Mouse (Mus musculus): ENCODE data around the gene Edn1.

The Edn1 gene

DNA sequence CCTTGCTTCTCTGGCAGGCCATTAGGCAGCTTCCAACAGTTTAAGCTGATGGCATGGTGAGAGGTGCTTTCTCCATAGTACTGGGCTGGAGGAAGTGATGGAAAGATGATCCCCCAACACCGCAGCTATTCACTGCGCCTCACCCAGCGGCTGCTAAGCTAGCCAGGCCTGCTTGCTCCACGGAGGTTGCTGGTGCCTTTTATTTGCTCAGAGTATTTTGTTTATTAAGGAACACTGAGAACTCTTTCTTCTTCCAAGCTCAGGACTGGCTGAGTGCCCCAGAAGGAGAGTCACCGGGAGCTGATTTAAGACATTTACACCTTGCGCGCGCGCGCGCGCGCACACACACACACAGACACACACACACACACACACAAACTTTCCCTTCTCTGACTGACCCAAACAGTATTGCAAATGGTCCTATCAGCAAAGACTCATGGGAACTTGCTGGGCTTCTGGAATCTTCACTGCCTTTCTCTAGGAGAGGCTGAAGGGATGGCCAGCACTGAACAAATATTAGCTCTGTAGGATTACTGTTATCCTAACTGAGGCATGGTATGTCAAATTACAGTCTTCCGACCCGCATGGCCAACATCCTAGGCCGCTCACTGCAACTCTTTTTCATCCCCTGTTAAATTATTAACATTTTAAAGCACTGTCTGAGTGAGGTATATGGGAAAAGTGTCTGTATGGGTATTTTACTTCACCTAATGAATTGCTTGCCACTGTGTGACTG is 7.3 kb downstream of the Edn1 start:
- in situ Hi-C loops (cut with MboI; ENCODE audit: low pct_unique_long_range_greater_than_20kb in 1 of 2, low sequenced_read_pairs in 2 of 2, unreplicated experiment in 1 of 2): no loop called here

DNA sequence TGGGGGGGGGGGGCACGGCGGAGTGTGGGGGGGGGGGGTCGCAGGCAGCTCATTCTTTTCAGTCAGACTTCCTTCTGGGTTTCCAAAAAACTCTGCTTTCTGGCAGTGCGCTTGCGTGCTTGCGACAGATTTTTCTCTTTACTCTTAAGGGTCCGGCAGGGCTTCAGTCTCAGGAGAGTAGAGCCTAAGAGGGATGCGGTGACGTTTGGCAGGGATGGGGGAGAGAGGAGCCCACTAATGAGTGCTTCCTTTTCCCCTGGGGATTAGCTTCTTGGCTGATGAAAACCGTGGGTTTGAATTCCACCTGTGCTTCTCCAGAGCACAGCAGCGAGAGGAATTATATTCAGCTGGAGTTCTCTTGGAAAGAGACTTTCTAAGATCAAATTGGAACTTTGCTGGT is 8.5 kb downstream of the Edn1 start:
- in situ Hi-C loops (cut with MboI; ENCODE audit: low pct_unique_long_range_greater_than_20kb in 1 of 2, low sequenced_read_pairs in 2 of 2, unreplicated experiment in 1 of 2): no loop called here

DNA sequence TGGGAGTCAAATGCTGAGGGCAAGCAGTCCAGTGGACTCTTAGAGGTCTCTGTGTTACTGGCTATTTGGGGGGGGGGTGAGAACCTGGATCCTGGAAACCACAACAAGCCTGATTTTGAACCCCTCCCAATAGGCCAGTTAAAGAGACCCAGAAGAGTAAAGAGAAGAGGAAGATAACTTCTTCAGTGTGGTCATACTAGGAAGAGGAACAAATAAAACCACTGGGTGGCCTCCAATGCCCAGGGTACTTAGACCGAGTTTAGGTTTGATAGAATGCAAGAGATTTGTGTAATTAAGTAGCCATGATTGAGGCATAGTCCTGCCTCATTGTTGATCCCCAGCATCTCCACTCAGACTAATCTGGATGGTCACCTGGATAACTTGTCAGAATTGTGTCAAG is 14.4 kb downstream of the Edn1 start:
- in situ Hi-C loops (cut with MboI; ENCODE audit: low pct_unique_long_range_greater_than_20kb in 1 of 2, low sequenced_read_pairs in 2 of 2, unreplicated experiment in 1 of 2): no loop called here

DNA sequence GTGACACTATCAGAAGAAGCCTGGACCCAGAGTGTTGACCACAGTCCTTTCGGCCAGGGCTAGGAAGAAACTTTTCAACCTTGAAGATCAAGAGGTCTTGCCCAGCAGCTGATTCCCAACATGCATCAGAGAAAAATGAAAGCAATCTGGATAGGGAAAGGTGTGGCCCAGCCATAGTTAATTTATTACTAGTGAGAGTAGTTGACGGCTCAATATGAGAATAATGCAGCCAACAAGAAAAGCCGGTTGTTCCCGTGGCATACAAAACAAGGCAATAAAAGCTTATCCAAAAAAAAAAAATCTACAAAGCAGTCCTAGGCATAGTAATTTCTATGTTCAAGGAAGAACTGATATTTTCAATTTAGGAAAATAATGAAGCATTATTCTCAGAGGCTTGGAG is 16.5 kb downstream of the Edn1 start:
- in situ Hi-C loops (cut with MboI; ENCODE audit: low pct_unique_long_range_greater_than_20kb in 1 of 2, low sequenced_read_pairs in 2 of 2, unreplicated experiment in 1 of 2): no loop called here

DNA sequence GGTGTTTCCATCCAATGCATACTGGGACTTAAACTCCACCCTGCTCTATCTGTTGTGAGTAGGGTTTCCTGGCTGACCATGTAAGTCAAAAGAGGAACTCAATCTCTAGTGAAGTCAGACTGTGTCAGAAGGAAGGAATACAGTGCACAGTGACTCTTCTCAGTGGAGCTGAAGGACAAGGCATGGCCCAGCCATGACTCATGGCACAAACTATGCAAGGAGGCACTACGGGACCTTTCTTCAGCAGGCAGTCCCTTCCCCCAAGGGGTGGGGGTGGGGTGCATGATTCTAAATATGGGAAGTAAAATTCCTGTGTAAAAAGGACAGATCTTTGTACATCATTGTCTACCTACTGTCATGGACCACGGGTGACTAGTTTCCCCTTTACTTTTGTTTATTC is 27.3 kb downstream of the Edn1 start:
- in situ Hi-C loops (cut with MboI; ENCODE audit: low pct_unique_long_range_greater_than_20kb in 1 of 2, low sequenced_read_pairs in 2 of 2, unreplicated experiment in 1 of 2): no loop called here

DNA sequence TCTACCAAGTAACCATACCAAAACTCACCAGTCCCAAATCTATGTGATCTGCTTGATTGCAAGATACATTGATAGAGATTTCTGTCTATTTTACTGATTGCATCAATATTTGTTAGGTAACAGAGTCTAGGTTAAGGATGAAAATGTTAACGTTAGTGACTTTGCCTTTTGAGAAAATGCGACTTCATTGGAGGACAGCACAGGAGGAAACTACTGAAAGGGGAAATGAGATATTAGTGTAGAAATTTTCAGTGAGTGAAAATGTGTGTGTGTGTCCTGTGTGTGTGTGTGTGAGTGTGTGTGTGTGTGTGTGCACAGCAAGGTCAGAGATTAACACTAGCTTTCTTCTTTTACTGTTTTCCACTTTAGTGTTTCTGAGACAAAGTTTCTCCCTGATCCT is 29.8 kb downstream of the Edn1 start:
- in situ Hi-C loops (cut with MboI; ENCODE audit: low pct_unique_long_range_greater_than_20kb in 1 of 2, low sequenced_read_pairs in 2 of 2, unreplicated experiment in 1 of 2): no loop called here

DNA sequence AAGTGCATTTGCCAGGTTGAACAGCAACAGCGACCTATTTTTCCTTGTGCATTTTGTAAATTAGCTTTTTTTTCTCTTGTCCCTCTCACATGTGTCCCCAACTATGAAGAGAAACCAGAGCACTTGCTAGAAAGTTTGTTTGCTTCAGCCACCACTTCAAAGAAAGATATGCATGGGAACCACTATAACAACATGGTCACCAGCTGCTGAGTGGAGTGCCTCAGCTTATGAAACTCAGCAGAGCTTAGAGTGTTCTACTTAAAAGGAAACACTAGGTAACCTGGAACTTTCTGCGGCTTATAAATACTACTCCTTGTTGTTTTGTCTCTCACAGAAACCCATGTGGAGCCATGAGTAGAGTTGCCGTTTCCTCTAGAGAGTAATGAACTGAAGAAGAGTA is 33.7 kb downstream of the Edn1 start:
- in situ Hi-C loops (cut with MboI; ENCODE audit: low pct_unique_long_range_greater_than_20kb in 1 of 2, low sequenced_read_pairs in 2 of 2, unreplicated experiment in 1 of 2): no loop called here

DNA sequence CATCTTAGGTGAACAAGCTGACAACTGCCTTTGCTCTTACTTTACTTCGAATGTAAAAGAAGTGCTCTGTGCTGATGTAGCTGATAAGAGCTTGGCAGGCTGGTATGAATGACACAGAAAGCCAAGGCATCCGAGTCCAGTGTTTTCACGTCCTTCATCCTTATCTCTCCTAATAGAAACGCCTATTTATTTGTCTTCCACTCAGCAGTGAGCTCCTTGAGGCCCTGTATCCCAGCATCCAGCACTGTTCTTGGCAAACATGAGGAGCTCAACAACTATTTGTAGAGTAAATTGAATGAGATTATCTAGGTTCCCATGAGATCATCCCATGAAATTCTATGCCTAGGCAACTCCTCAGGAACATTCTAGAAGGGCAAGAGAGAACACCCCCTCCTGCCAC is 35.1 kb downstream of the Edn1 start:
- in situ Hi-C loops (cut with MboI; ENCODE audit: low pct_unique_long_range_greater_than_20kb in 1 of 2, low sequenced_read_pairs in 2 of 2, unreplicated experiment in 1 of 2): no loop called here

DNA sequence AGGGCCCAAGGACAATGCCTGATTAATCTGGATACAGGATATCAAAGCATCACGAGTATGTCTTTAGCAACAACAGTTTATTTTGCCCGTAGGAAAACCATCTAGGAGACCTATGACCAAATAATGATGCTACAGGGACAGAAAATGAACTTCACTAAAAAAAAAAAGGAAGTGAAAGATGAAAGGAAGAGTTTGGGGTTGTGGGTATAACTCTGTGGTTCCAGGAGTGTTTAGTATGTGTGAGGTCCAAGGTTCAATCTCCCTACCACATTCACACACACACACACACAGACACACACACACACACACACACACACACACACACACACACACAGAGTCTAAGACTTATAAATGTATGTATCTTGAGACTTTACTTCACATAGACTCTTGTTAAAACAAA is 35.8 kb downstream of the Edn1 start:
- in situ Hi-C loops (cut with MboI; ENCODE audit: low pct_unique_long_range_greater_than_20kb in 1 of 2, low sequenced_read_pairs in 2 of 2, unreplicated experiment in 1 of 2): no loop called here

DNA sequence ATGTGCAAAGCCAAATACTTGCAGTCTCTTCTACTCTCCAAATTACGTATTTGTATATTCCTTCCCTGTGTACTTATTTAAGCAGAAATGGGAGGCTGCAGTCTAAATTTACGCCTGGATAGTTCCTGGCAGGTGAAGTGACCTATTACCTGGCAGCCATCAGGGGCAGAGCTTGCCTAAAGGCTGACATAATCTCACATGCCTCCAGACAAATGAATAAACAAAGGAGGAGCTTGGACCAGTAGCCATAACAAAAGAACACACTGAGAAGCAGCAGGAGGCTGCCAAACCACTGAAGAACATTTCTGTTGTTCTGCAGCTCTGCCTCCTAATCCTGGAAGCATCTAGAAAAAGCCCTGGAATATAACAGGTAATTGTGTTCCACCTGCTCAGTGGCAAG is 38.2 kb downstream of the Edn1 start:
- in situ Hi-C loops (cut with MboI; ENCODE audit: low pct_unique_long_range_greater_than_20kb in 1 of 2, low sequenced_read_pairs in 2 of 2, unreplicated experiment in 1 of 2): no loop called here

DNA sequence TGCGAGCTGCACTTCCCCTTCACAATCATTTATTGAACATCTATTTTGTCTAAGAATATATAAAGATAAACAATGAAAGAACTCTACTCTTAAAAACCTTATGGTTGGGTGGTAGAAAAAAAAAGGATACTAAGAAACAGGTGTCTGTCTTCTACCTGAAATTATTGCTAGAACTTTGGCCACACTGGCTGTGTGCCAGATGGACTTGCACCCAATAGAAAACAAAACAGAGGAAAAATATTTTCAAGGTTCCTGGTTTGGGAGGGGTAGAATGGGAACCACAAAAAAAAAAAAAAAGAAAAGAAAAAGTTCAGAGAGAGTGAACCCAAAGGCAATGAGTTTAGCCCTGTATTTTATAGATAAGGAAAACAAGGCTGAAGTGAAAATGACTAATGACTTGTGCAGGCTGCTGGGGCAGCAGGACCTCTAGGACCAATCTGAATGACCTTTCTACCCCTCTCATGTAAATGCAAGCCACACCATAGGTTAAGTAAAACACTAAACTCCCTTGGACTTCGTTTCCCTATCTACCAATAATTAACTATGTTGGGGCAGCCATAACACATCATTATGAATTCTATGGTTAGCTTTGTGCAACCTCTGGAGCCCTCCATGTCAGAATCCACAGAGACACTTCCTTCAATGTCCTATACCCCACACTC is 40.7 kb downstream of the Edn1 start:
- in situ Hi-C loops (cut with MboI; ENCODE audit: low pct_unique_long_range_greater_than_20kb in 1 of 2, low sequenced_read_pairs in 2 of 2, unreplicated experiment in 1 of 2): no loop called here

DNA sequence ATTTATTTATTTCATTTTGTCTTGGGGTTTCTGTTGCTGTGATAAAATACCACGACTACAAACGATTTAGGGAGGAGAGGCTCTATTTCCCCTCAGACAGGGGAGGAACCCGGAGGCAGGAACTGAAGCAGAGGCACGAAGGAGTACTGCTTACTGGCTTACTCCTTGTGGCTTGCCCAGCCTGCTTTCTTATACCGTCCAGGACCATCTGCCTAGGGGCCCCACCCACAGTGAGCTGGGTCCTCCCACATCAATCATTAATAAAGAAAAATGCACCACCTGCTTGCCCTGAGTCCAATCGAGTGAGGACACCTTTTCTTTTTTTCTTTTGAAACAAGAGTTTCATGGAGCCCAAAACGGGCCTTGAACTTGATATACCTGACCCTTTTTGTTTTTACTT is 44.2 kb downstream of the Edn1 start:
- in situ Hi-C loops (cut with MboI; ENCODE audit: low pct_unique_long_range_greater_than_20kb in 1 of 2, low sequenced_read_pairs in 2 of 2, unreplicated experiment in 1 of 2): no loop called here

DNA sequence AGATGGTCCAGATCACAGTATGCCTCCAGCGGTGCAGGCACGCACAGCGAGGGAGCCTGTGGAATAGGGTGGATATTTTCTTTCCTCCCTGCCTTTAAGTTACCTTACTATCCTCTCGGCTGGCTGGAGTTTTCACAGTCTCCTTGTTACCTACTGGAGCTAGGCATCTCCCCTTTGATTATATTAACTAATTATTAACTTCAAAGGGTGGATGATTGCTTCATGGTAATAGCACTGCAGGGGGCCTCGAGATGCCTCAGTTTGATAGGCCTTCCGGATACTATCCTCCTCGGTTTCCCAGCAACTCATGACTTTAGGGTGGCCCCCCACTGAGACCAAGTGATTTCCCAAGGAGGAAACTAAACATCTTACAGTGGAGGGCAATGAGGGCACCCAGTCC is 45.1 kb downstream of the Edn1 start:
- in situ Hi-C loops (cut with MboI; ENCODE audit: low pct_unique_long_range_greater_than_20kb in 1 of 2, low sequenced_read_pairs in 2 of 2, unreplicated experiment in 1 of 2): no loop called here

DNA sequence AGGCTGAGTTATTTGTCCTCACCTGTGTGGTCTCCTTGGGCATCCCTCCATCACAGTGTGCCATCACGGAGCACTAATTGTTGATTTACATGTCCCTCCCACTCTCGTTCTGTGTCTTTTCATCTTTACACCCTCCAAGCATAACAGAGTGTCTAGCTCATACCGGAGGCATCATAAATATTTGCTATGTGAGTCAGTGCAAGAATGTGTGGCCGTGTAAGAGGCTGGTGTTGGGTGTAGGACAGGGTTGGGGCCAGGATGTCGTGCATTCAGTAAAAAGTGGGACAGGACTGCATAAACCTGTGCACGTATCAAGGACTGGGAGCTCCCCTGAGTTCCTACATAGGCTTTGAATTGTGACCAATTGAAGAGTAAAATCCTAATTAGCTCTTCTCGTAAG is 50.4 kb downstream of the Edn1 start:
- in situ Hi-C loops (cut with MboI; ENCODE audit: low pct_unique_long_range_greater_than_20kb in 1 of 2, low sequenced_read_pairs in 2 of 2, unreplicated experiment in 1 of 2): no loop called here

All from mouse embryonic stem cell (cell line).